Mouse (Mus musculus) heart, embryonic 15.5 days (tissue): ENCODE data around the gene Olfr112. TPM values are rescaled to one million over a fixed set of nuclear protein-coding genes. Genes with fewer than 3 reads are reported as not detected.

ENCODE experiments used
- polyA plus RNA-seq: library from polyadenylated mRNA; unstranded; fragments of >200 nt; fragmentation: Nextera tagmentation; extraction: Ambion mirVana; gene quantifications from 2 replicates; pipeline ENCODE4 v1.2.1, GENCODE M21; 2015

Olfr112 gene
- polyA plus RNA-seq, 1 experiment from 2014 or later, result not detected

Other genes starting within 250 kb of the Olfr112 start
- not detected in 2 replicates for gene Olfr103, start 229.8 kb downstream of the Olfr112 start, polyA plus RNA-seq
- gene Olfr104-ps, start 209.9 kb downstream of the Olfr112 start, polyA plus RNA-seq, result not detected in 2 replicates
- gene Olfr105-ps, start 190.4 kb downstream of the Olfr112 start, polyA plus RNA-seq, result not detected in 2 replicates
- gene Olfr106-ps, start 179.1 kb downstream of the Olfr112 start, polyA plus RNA-seq, result not detected in 2 replicates
- not detected in 2 replicates for gene Olfr107, start 170.2 kb downstream of the Olfr112 start, polyA plus RNA-seq
- not detected in 2 replicates for gene Olfr108, start 124.0 kb downstream of the Olfr112 start, polyA plus RNA-seq
- not detected in 2 replicates for gene Olfr109, start 110.5 kb downstream of the Olfr112 start, polyA plus RNA-seq
- 0.24 TPM in 1 of 2 replicates, not detected in the other for gene H2-M2, start 85.9 kb downstream of the Olfr112 start, polyA plus RNA-seq
- gene Olfr110, start 77.0 kb downstream of the Olfr112 start, polyA plus RNA-seq, result not detected in 2 replicates
- not detected in 2 replicates for gene Olfr111, start 61.4 kb downstream of the Olfr112 start, polyA plus RNA-seq
- gene Olfr113, start 8.2 kb upstream of the Olfr112 start, polyA plus RNA-seq, result not detected in 2 replicates
- gene Olfr114, start 23.3 kb upstream of the Olfr112 start, polyA plus RNA-seq, result not detected in 2 replicates
- not detected in 2 replicates for gene Olfr115, start 57.7 kb upstream of the Olfr112 start, polyA plus RNA-seq
- not detected in 2 replicates for gene Olfr116, start 57.7 kb upstream of the Olfr112 start, polyA plus RNA-seq
- not detected in 2 replicates for gene Olfr117, start 94.3 kb upstream of the Olfr112 start, polyA plus RNA-seq
- not detected in 2 replicates for gene Olfr118, start 97.5 kb upstream of the Olfr112 start, polyA plus RNA-seq
- gene Olfr119, start 127.1 kb upstream of the Olfr112 start, polyA plus RNA-seq, result not detected in 2 replicates
- gene Olfr120, start 152.4 kb upstream of the Olfr112 start, polyA plus RNA-seq, result not detected in 2 replicates
- not detected in 2 replicates for gene Olfr121, start 179.4 kb upstream of the Olfr112 start, polyA plus RNA-seq
- gene Olfr122, start 199.2 kb upstream of the Olfr112 start, polyA plus RNA-seq, result not detected in 2 replicates
- gene Olfr123, start 224.1 kb upstream of the Olfr112 start, polyA plus RNA-seq, result not detected in 2 replicates
- not detected in 2 replicates for gene Olfr124, start 230.4 kb upstream of the Olfr112 start, polyA plus RNA-seq